Mouse (Mus musculus) left cerebral cortex, postnatal 14 days (tissue): ENCODE measurements around the gene Gm19935. TPM values are rescaled to one million over a fixed set of nuclear protein-coding genes. Genes with fewer than 3 reads are reported as not detected.

Source experiments
- DNase-seq, 2 experiments: peaks; one replicate each; pipeline ENCODE4 v3.0.0; 2021 to 2022; ENCODE audit warnings: low spot score in 2 of 2, mixed read lengths in 1 of 2
- intact Hi-C: fragments of 180-260 bp; cut with DNase I; formaldehyde crosslinking; loops from one replicate; pipeline ENCODE4 v1.15.1; 2025
- long read RNA-seq, 2 experiments: library from polyadenylated mRNA; stranded (forward); transcript quantifications; one replicate each; pipeline ENCODE4 v2.0.0; 2021
- total RNA-seq, 2 experiments: library from RNA; stranded (reverse); gene quantifications; 2 replicates each; pipeline ENCODE4 v1.2.3; 2021

Gm19935 gene
- total RNA-seq: 1 to 10 TPM in 1 of 2 experiments, under 1 TPM in 1; 0.86 to 1.3 TPM
- long read RNA-seq, experiment 1, partial matches to known transcripts: 1 of 1 reads
- long read RNA-seq, experiment 1, other reads (novel, unspliced or antisense): 0 of 1 reads
- long read RNA-seq, experiment 2: 0 reads

GRCm38 (mm10) chr8:90817293-90817692 is at the start of gene Gm19935:
TSS of gene Gm19935 (minus strand) at chr8:90817393.
- intact Hi-C loops: no loop called here
- DNase-seq: no peak

DNA sequence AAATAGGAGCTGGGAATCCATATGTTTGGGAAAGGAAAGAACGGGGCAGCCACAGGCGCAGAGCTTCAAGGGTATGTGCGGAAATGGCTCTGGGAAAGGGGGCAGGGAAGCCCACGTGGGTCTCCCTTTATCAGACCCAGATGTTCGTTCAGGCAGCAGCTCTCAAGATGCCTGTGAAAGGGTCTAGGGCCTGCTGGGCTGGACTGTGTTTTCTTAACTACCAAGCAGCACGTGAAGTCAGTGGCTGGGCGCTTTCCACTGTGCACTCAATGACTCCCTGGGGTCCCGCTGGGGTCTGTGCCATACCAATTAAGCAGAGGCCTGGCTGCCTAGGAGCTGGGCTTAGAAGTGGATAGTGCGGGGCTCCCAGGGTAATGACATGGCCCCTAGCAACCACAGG is 44.8 kb upstream of the Gm19935 start:
- intact Hi-C loops: no loop called here
- no peak for DNase-seq

DNA sequence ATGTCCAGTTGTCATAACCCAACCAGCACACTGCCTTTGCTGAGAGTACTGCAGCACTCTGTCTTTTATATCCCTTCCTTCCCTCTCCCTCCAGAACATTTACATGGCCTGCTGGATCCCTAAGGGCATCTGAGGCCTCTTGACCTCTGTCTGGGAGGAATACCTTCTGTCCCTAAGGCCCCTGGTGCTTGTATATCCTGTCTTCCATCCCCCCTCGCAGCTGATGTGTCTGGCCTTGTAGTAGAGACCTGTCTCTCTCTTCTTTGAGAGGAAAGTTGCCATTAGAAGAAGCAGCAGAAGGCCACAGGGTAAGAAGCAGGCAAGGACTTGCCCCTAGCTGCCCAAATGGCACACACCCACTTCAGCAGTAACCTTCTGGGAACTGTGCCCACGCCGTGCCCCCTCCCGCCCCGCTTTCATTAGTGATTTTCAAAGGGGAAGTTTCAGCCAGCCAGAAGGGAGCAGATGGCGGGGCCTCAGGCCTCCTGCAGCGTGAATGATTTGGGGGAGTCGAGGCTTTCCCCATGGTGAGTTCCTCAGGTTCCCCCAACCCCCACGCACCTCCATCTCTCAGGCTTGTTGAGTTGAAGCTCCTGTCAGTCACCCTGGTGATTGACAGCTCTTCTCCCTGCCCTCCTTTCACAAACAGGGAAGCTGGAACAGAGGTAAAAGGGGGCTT is 44.2 kb upstream of the Gm19935 start:
- intact Hi-C loops: no loop called here
- DNase-seq: peak; percentile 60 to 63

DNA sequence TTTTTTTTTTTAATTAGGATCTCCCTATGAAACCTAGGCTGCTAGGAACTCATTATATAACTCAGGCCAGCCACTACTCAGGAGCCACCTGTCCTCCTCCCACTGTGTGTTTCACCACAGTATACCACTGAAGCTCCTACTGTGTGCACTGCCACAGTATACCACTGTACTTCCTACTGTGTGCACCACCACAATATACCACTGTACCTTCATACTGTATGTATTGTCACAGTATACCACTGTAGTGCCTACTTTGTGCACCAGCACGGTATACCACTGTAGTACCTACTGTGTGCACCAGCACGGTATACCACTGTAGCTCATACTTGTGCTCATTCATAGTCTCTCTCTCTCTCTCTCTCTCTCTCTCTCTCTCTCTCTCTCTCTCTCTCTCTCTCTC is 40.9 kb upstream of the Gm19935 start:
- no peak for DNase-seq
- intact Hi-C loops: no loop called here

GRCm38 (mm10) chr8:90856952-90857351 is 39.8 kb upstream of the Gm19935 start:
- no peak for DNase-seq

DNA sequence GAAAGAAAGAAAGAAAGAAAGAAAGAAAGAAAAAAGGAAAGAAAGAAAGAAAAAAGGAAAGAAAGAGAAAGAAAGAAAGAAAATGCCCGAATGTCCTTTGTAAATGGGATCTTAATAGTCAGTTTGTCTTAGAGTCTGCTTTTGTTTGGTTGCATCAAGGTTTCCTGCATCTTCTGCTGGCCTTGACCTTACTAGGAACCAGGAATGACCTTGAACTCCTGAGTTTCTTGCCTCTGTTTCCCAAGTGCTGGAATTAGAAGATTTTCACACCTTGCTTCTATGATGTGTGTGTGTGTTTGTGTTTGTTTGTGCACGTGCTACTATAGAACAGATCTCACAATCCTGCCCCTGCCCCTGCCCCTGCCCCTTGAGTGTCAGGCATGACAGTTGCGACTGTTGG is 39.0 kb upstream of the Gm19935 start:
- DNase-seq: no peak
- intact Hi-C loops: no loop called here

More at GRCm38 (mm10) chr8:90856952-90857351, 39.8 kb upstream of the Gm19935 start:
- intact Hi-C loops: no loop called here

DNA sequence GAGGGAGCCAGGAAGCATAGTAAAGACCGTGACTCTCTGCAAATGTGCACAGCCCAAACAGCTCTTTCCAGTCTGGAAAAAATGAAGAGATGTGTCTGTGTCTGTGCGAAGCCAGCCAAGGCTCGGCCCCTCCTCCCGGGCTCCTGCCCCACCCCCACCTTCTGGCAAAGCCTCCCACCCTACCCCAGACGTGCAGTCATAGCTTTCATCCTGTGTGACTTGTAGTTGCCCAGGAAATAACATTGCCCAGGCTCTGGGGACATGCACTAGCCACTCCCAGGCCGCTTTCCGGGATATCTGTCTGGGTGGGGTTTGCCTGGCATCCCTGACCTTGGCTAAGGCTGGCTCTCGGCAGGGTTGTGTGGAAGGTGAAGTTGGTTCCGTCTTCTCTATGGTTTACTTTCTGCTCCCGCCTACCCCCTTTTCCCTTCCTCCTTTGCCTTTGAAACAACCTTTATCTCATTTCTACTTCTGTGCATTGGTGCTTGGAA is 37.5 kb upstream of the Gm19935 start:
- DNase-seq: no peak
- intact Hi-C loops: no loop called here

DNA sequence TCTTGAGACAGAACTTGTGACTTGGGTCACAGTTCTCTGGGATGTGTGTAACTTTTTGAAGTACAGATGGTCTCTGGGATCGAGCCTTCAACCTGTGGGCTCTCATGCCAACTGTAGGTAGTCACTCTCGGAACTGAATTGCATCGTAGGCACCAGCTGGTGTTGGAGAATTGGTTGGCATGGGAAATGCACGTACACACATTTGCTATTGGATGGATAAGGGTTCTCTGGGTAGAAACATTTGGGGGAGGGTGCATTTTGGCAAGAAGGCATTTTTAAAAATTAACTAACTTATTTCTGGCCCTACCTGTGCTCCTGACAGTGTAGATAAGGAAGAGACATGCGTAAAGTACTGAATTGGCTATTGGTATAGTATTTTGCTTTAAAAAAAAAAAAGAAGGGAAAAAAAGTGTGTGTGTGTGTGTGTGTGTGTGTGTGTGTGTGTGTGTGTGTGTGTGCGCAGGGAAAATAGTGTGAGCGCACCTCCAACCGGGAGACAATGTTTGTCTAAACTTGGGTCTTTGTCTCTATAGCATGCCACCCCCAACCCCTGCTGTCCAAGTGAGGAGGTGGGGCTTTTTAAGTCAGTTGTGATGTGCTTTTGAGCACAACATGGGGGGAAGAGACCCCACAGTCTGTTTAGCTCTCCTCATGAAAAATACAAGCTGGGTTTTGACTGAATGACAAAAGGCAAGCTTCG is 36.9 kb upstream of the Gm19935 start:
- DNase-seq: no peak
- intact Hi-C loops: no loop called here

DNA sequence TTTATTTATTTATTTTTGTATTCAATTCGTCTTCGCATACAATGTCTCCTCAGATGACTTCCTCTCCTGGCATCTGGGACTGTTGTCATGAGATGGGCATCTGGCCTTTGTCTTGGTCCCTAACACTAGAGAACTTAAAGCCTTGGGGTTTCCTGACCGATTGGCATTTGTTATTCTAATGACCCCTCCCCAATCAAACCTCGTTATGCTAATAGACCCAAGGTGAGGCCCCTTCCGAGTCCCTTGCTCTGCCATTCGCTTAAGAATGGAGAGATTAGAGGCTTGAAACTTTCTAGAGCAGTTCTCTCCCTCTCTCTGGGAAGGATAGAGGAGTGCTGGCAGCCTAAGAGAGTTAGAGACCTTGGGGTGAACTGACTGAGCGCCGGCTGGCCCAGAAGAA is 34.4 kb upstream of the Gm19935 start:
- intact Hi-C loops: no loop called here
- no peak for DNase-seq

DNA sequence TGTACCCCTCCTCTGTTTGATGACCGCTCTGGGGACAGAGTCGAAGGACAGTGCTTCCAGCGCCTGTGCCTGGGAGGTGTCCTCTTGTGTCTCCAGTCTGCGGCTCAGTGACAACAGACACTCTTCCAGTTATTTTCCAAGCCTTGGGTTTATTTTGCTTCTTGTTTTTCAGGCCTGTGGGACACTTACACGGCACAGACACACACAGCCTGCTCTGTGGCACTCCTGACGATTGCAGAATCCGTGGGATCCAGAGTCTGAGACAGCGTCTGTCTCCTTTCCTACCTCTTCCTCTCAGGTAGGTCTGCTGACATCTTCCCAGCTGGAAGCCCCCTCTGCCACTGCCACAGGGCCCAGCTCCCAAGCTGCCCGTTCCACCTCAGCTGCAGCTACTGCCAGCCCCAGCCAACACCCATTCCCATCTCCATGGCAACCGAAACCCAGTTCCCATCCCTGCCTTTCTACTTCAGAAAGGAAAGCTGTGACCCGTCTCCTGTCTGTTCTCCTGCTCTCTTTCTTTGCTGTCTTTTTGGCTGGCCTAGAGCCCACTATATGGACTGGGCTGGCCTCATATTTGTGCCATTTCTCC is 32.4 kb upstream of the Gm19935 start:
- intact Hi-C loops: no loop called here
- peak; percentile 59 to 70 for DNase-seq

DNA sequence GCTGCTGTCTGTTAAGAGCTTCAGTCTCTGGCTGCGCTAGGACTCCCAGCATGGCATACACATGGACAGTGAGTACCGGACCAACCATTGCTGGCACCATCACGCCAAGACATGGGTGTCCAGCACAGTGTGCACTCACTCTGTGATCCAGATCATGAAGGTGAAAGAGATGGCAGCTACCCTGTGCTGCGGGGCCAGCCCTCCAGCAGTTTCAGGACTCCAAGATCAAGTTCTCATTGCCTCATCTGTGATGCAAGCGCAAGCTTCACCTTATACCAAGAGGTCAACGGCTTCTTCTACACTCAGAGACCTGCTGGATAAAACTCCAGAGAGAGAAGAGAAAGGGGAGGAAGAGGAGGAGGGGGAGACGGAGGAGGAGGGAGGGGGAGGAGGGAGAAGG is 30.8 kb upstream of the Gm19935 start:
- no peak for DNase-seq

DNA sequence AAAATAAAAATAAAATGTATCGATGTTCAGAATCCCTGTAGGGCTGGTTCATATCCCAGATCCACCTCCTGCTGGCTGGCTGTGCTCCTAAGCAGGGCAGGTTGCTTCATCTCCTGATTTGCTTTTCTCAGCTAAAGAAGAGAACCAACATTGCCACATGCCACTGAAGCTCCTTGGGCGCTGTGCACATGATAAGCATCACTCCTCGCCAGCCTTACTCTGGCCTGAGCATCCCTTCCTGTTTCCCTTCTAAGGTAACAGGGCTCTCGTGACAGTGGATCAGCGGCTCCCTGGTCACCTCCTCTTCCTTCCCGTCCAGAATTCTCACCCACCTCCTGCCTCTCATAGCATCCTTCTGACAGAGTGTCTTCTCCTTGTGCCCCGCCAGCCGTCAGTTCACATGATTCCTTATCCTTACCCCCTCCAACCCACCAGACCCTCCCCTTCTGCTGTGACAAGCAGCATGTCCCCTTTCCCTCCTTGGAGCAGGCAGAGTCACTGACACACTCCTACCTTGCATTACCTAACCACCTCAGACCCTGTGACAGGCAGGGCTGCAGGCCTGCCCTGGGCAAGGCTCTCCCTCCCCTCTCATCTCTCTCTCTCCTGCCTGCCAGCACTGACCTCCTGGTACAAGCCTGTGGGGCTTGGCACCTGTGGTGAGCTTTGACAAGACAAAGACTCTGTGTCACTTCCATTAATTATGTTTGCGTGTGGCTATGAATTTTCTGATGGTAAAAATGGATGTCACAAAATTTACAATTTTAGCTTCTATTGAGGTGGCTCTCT is 27.2 kb upstream of the Gm19935 start:
- DNase-seq: no peak
- intact Hi-C loops: no loop called here

More for the DNA sequence above, 30.8 kb upstream of the Gm19935 start:
- intact Hi-C loops: no loop called here

DNA sequence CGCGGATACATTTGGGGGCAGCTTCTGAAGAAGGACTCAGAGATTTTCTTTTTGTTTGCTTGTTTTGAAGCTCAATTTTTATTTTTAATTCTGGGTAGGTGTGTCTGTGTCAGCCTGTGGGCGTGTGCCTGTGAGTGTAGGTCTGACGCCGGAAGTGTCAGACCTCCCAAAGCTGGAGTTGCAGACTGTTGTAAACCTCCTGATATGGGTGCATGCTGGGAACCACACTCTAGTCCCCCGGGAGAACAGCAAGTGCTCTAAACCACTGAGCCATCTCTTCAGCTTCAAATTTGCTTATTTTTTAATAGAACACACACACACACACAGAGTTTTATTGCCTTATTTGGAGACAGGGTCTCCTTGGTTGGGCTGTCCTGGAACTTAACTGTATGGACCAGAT is 25.9 kb upstream of the Gm19935 start:
- no peak for DNase-seq
- intact Hi-C loops: no loop called here

DNA sequence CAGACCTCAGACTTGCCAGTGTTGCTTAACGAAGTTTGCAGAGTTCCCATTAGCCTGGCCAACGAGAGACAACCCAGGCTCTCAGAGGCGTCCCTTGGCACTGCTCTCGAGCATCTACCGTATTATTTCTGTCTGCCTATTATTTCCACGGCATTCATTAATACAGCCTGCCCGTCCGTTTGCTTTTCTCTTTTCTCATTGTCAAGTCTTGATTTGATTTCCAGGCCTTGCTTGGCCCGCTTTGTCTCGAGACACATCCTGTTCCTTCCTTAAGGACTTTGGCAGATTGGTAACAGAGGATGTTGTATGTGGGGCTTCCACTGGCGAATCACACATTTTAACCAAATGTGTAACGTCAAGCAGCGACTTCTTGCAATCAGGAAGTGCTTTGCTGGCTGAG is 24.1 kb upstream of the Gm19935 start:
- intact Hi-C loops: no loop called here
- DNase-seq: no peak

DNA sequence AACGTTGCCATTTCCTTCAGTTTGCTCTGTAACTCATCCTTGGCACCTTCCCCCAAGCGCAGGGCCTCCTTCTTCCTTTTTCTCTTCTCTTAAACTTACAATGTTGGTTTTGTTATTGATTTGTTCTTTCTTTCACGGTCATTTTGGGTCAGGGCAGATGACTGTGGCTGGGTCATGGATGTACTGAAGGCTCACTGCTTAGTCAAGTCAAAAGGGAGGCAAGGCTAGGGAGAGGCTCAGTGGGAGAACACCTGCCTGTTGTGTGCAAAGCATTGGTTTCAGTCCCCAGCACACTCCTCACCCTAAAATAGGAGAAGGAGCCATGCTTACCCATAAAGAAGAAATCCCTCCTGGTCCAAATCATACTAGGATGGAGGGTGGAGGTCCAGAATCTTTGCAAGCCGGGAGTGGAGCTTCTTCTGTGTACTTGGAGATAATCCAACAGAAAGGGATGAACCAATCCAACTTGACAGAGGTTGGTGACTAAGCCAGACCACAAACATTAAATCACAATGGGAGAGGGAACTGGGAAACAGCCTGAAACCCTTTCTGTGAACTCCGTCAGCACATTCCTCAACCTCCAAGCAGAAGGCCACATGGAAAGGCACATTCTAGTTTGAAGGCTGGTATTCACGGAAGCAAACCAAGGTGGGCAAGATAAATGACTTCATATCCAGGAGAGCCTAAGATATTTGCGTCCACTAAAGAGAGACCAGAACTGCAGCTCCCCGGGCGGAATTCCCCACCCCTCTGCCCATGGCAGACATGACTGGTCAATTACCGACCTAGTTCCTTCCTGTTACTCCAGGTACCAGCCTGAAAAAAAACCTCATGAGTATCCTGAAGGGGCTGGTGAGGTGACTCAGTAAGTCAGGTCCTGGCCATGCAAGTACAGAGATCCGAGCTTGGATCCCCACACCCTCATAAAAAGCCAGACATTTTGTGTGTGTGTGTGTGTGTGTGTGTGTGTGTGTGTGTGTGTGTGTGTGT is 22.8 kb upstream of the Gm19935 start:
- no peak for DNase-seq
- intact Hi-C loops: no loop called here

DNA sequence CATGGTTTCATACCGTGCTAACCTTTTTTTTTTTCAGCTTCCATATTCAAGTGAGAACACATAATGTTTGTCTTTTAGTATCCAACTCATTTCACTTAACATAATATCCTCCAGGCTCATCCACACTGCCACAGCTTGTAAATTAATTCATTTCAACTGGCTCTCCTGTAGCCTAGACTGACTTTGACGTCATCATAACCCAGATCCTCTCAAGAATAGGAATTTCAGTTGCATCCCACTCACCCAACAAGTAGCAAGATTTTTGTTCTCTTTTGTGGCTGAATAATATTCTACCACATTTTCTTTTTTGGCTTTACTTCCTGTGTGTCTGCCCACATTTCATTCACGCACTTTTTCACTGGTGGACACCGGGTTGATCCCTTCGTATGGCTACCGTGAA is 20.2 kb upstream of the Gm19935 start:
- peak in 1 of 2 experiments; percentile 38 for DNase-seq
- intact Hi-C loops: no loop called here

DNA sequence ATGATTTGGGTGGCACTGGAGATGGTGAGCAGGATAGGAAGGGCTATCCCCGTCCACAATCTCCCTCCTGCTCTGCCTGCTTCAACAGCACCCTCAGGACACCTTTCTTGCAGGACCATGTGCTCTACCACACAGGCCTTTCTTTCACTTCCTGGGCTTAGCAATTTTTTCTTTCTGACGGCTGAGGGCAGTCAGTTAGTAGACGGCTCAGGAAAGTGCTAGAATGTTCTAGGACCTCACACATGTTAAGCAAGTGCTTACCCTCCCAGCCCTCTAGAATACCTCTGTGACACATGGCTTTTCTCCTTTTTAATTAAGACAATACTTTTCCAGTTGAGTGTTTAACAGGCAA is 17.1 kb upstream of the Gm19935 start:
- no peak for DNase-seq
- intact Hi-C loops: no loop called here

GRCm38 (mm10) chr8:90833628-90834320 is 16.6 kb upstream of the Gm19935 start:
- no peak for DNase-seq
- intact Hi-C loops: no loop called here
